Mouse (Mus musculus) myocyte (in vitro differentiated cells): Measurements from ENCODE around the gene Arhgef19.

Source experiments
- E2F4 ChIP-seq: IDR thresholded peaks from one replicate; pipeline ENCODE4 v1.6.1; 2011; ENCODE audit warnings: mild to moderate bottlenecking, control low read depth, moderate library complexity; ENCODE audit not compliant: insufficient read depth
- MAX ChIP-seq: IDR thresholded peaks from one replicate; pipeline ENCODE4 v1.6.1; 2011; ENCODE audit warnings: low read depth, mild to moderate bottlenecking, control low read depth
- POLR2A ChIP-seq: IDR thresholded peaks from one replicate; pipeline ENCODE4 v1.6.1; 2011; ENCODE audit warnings: low read depth, mild to moderate bottlenecking, control low read depth, moderate library complexity; ENCODE audit not compliant: insufficient read length

GRCm38 (mm10) chr4:141211646-141212045 is 27.7 kb upstream of the Arhgef19 start:
- TF ChIP-seq E2F4 (no peak), MAX (no peak), POLR2A (no peak)
